Mouse (Mus musculus) induced T-regulatory cell, adult 2 months (primary cell): ENCODE data around the gene Gm10799.
"Not testable (repeated sequence)": the region's sequence is repeated elsewhere in the genome, so short reads cannot be mapped to it uniquely, and the experiment has no call there.

Experiments used
- DNase-seq: peaks from one replicate; pipeline ENCODE4 v3.0.0-alpha.2; 2012; ENCODE audit warnings: low read depth

Gm10799 gene

GRCm38 (mm10) chr2:104065526-104065925 is 2.8 kb downstream of the Gm10799 start, which contains the start of gene Gm10912:
TSS of gene Gm10912 (plus strand) at chr2:104065826.
- DNase-seq = not testable (repeated sequence)

DNA sequence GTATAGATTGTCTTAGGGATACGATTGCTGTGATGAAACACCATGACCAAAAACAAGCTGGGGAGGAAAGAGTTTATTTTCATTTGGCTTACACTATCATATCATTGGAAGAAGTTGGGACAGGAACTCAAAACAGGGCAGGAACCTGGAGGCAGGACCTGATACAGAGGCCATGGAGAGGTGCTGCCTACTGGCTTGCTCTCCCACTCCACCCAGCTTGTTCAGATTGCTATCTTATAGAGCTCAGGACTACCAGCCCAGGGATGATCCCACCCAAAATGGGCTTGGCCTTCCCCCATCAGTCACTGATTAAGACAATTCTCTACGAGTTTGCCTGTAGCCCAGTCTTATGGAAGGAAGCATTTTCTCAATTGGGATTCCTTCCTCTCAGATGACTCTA is 4.2 kb downstream of the Gm10799 start:
- DNase-seq = no peak

- DNase-seq = no peak
Measured at GRCm38 (mm10) chr2:104062665-104063064, 5.7 kb downstream of the Gm10799 start.

DNA sequence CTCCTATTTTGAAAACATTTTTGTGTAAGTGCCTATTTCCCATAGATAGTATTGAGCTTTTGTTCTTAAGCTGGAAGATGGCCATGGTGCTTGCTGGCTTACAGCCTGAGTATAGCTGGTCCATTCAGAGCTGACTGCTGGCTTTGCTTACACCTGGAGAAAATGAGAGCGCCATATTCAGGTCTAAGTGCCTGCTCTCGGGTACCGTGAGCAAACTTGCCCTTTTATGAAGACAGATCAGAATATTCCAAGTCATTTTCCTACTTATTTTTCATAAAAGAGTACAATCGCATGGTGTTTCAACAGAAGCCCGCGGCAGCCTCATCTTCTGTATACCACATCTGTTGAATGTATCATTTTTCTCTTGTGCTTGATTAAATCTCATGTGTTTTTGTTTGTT is 7.4 kb downstream of the Gm10799 start:
- DNase-seq = no peak

DNA sequence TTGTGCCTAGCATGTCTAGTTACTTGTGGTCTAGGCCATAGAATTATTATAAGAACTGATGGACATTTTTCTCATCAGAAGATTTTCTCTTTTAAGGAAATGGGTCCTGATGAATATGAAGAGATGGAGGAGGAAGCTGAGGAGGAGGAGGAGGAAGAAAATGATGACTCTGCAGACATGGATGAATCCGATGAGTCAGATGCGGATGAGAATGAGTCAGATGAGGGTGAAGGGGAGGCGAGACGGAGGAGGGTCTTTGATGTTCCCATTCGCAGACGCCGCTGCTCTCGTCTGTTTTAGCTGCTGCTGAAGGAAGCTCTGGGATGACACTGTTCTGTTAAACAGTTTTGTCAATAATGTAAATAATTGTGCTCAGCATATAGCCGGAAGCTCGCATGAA is 8.6 kb downstream of the Gm10799 start:
- no peak for DNase-seq

DNA sequence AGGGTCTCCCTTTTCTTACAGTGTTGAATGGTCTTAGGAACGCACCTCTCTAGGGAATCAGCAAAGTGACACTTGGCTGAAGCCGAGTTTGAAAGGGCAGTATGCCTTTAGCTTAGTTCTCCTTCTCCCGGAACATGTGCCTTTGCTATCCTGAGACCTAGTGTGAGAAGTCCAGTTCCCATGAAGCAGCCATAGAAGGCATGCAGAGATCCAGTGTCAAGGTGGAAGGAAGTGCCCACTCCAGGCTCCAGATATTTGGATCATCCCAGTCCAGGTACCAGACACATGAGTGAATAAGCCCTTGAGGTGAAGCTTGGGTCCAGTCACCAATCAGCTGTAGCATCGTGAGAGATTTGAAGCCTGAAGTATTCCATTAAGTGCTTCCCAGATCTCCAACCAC is 9.4 kb downstream of the Gm10799 start:
- DNase-seq = no peak

DNA sequence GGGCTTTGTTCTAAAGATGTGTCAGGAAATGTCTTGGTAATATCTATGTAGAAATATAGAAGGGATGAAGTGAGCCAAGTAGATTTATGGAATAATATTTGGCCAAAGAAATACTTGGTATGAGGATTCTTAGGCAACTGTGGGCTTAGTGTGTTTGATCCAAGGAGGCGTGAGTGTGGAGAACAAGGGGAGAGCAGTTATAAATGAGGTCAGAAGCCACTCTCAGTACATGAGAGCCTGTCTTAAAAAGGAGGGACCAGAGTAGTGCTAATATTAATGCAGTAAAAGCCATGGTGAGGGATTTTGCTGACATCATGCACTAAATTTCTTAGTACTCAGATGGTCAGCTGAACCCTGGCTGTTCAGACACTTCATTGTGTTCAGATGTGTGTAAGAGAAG is 10.0 kb downstream of the Gm10799 start:
- DNase-seq = no peak

GRCm38 (mm10) chr2:104044479-104045080 is 23.8 kb downstream of the Gm10799 start:
- DNase-seq = no peak

- no peak for DNase-seq
Measured at GRCm38 (mm10) chr2:104043624-104044478, 24.5 kb downstream of the Gm10799 start.

GRCm38 (mm10) chr2:104042766-104043165 is 25.6 kb downstream of the Gm10799 start:
- DNase-seq = no peak

GRCm38 (mm10) chr2:104041632-104042031 is 26.7 kb downstream of the Gm10799 start:
- DNase-seq = no peak

GRCm38 (mm10) chr2:104038236-104038635 is 30.1 kb downstream of the Gm10799 start:
- no peak for DNase-seq

- DNase-seq = no peak
Measured at GRCm38 (mm10) chr2:104036316-104036715, 32.0 kb downstream of the Gm10799 start.

GRCm38 (mm10) chr2:104035595-104035994 is 32.8 kb downstream of the Gm10799 start:
- DNase-seq = no peak

DNA sequence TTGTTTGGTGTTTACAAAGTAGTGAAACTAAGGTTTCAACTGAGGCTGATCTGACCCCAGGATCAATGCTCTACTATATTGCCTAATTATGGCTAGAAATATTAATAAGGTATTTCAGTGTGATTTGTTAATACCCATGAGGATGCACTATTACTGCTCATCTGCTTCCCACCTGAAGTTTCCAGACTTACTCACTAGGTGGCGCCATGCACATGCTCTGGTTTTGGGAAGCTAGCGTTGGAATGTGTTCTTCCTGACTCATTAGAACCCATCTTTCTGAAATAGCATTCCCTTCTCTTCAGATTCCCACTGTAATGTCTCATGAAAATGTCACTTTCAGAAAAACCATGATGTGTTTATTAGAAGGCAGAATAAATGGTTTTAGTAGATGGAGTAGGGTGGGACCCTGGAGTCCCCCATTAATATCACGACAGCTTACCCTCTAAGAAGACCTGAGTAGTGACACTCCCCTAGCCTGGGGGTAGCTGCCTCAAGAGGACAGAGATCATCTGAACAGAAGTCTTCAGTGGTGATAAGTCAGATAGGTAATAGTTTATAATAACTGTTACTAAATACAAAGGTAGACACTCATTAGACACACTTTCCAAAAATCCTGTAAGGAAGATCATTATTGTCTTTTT is 33.4 kb downstream of the Gm10799 start:
- peak; percentile 63 for DNase-seq

DNA sequence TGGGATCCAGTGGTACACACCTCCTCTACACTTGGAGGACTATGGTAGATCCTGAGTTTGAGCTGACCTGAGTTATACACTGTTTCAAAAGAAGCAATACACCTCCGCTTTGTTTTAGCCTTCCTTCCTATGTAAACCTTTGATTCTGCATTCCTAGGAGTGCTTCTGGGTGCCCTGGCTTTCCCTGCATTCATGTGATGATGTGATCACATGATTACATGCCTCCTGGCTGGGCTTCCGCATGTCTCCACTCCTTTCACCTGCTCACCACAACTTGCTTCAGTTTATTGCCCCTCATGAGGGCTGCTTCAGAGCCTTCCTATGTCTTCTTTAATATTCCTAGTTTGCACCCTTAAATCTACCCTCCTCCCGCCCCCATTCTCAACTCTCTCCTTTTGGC is 36.3 kb downstream of the Gm10799 start:
- no peak for DNase-seq

DNA sequence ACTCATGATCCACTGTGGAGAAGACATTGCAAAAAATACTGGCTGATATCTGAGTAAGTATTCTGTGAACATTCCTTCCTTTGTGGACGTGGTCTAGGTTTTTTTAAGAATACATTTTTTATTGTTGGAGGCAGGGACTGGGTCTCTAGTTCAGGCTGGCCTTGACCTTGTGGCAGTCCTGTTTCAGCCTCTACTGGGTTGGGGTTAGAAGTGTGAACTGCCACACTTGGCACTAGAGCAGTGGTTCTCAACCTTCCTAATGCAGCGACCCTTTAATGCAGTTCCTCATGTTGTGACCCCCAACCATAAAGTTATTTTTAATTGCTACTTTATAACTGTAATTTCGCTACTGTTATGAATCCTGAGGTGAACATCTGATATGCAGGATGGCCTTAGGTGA is 38.0 kb downstream of the Gm10799 start:
- DNase-seq = no peak

GRCm38 (mm10) chr2:104029074-104029473 is 39.3 kb downstream of the Gm10799 start:
- DNase-seq = no peak

- peak; percentile 61 for DNase-seq
Measured at GRCm38 (mm10) chr2:104028139-104028723, 40.1 kb downstream of the Gm10799 start, which contains the start of gene 4931422A03Rik. TSS of gene 4931422A03Rik (minus strand) at chr2:104028361.

DNA sequence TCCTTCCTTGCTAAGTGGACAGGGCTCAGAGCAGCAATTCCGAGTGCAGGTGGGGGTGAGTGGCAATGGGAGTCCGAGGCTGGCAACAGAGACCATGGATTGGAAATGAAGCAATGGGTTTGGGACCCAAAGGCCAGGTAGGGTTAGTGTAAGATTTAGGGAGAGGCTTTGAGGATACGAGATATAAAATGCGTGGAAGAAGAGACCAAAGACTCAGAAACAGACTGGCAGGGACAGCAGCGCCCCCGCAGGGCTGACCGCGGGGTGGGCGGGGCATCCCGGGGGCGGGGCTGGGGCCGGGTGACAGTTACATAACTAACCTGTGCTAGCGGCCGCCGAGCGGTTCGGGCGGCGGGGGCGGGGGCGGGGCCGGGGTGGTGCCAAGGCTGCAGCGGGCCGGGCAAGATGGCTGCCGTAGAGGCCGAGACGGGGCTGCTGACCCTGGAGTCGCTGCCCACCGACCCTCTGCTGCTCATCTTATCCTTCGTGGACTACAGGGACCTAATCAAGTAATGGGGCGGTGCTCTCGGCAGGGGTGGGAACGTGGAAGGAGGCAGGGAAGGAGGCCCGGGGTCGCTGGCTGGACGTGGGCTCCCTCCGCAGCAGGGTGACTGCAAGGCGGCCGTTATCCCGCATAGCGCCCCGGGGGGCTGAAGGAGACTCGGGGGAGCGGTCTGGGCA is 40.8 kb downstream of the Gm10799 start, which contains the start of gene Fbxo3:
Fbxo3 (plus strand) TSS at position 264 of the 681 bp plus-strand sequence.
- DNase-seq = peak; percentile 86

- DNase-seq = no peak
Measured at GRCm38 (mm10) chr2:104024656-104025055, 43.7 kb downstream of the Gm10799 start.

- no peak for DNase-seq
Measured at GRCm38 (mm10) chr2:104023096-104023495, 45.3 kb downstream of the Gm10799 start.
